Mouse (Mus musculus) midbrain, embryonic 13.5 days (tissue): Measurements from ENCODE around the gene Cetn4. TPM values are rescaled to one million over a fixed set of nuclear protein-coding genes. Genes with fewer than 3 reads are reported as not detected.

Experiments
- ATAC-seq: fragments of 200-750 bp; cut with Nextera tagmentation; 2 replicates; pipeline ENCODE4 v1.8.0; 2017; ENCODE audit warnings: mild to moderate bottlenecking, moderate TSS enrichment, moderate library complexity
- H3K27ac ChIP-seq: fragments of 300-500 bp; sonication (generic); 2 replicates; pipeline ENCODE4 v1.5.1; 2015; ENCODE audit warnings: inconsistent platforms, mild to moderate bottlenecking, moderate library complexity
- H3K27me3 ChIP-seq: fragments of 300-500 bp; sonication (generic); 2 replicates; pipeline ENCODE4 v1.6.1; 2015; ENCODE audit warnings: mild to moderate bottlenecking, inconsistent platforms
- H3K36me3 ChIP-seq: fragments of 300-500 bp; sonication (generic); 2 replicates; pipeline ENCODE4 v1.6.1; 2015; ENCODE audit warnings: mild to moderate bottlenecking, inconsistent platforms
- H3K4me1 ChIP-seq: fragments of 300-500 bp; sonication (generic); replicated peaks from 2 replicates; pipeline ENCODE4 v1.6.1; 2015; ENCODE audit warnings: inconsistent platforms
- H3K4me2 ChIP-seq: fragments of 300-500 bp; sonication (generic); replicated peaks from 2 replicates; pipeline ENCODE4 v1.6.1; 2015; ENCODE audit warnings: moderate library complexity, mild to moderate bottlenecking, inconsistent platforms
- H3K4me3 ChIP-seq: fragments of 300-500 bp; sonication (generic); replicated peaks from 2 replicates; pipeline ENCODE4 v1.5.1; 2015; ENCODE audit warnings: mild to moderate bottlenecking, inconsistent platforms
- H3K9ac ChIP-seq: fragments of 300-500 bp; sonication (generic); replicated peaks from 2 replicates; pipeline ENCODE4 v1.6.1; 2015; ENCODE audit warnings: mild to moderate bottlenecking, inconsistent platforms
- H3K9me3 ChIP-seq: fragments of 300-500 bp; sonication (generic); 2 replicates; pipeline ENCODE4 v1.6.1; 2016; ENCODE audit warnings: mild to moderate bottlenecking, inconsistent platforms
- WGBS: fragments of 180-500 bp; shearing (Covaris S2); methylation state at CpG from one replicate; pipeline ENCODE4 v1.1.7; 2015; 5-methylcytosine and 5-hydroxymethylcytosine counted together
- polyA plus RNA-seq: library from polyadenylated mRNA; unstranded; fragments of >200 nt; fragmentation: Nextera tagmentation; extraction: Ambion mirVana; gene quantifications from 2 replicates; pipeline ENCODE4 v1.2.1, GENCODE M21; 2015

Cetn4 gene
- 2.6 and 3.1 TPM in 2 replicates for polyA plus RNA-seq

DNA sequence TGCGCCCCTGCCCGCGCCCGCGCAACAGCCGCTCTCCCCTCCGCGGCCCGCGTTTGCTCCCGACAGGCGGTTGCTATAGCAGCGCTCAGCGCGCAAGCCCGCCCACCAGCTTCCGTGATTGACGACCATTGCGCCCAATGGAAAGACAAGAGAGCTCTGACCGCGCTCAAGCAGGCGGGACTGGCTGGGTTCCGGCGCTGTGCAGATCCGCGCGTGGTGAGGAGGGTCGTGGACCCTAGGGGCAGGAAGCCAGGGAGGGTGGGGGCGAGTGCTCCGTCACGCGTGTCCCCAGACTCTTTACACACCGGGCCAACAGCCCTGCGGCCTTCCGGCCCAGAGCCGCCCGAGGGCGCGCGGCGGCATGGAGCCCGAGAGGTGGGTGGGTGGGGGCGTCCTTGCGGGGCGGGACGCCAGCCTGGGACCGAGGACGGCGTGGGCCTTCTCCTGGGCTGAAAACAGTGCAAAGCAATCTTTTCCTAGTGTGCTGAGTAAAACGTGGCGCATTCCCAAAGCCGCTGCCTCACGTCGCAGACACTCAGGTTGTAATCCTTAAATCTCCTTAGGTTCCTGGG, at the start of gene Cetn4, which contains the start of gene Bbs12:
Gene Cetn4 (minus strand): TSS at position 339 of the 572 bp plus-strand sequence.
Gene Bbs12 (plus strand): TSS at position 185 of the 572 bp plus-strand sequence.
- Histone ChIP-seq H3K27me3 (no peaks in the 10 kb centered on the region), H3K27ac (peak within 1 kb of the TSS; percentile 54), H3K9ac (peak within 1 kb of the TSS; percentile 86), H3K36me3 (no peaks in the 10 kb centered on the region), H3K4me3 (peak within 1 kb of the TSS; percentile 79), H3K4me1 (peaks cover 11% of the 10 kb centered on the region), H3K9me3 (no peaks in the 10 kb centered on the region), H3K4me2 (peak within 1 kb of the TSS; percentile 69)
- WGBS = 0% methylated on average over 52 of the region's 54 CpGs
- peak; percentile 100 for ATAC-seq

DNA sequence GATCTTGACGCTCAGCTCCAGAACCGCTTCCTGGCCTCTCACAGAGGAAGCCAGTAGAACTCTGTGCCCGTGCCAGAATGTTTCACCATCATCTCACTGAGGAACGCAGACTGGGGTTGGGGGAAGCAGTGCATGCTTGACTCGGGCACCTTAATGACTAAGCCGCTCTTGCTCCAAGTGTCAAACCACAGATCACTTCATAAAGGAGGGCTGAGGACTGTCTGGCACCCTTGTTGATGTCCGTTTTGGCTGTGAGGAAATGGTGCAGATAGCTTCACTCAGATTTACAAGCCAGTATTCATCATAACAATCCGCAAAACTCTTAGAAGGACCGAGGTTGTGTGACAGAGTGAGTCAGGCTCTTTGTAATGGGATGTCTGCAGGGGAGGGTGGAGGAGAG, 48.2 kb upstream of the Cetn4 start:
- H3K4me2 ChIP-seq = no peak overlapping the region
- WGBS = 91% methylated on average over 9 of the region's 9 CpGs
- no peak for ATAC-seq

DNA sequence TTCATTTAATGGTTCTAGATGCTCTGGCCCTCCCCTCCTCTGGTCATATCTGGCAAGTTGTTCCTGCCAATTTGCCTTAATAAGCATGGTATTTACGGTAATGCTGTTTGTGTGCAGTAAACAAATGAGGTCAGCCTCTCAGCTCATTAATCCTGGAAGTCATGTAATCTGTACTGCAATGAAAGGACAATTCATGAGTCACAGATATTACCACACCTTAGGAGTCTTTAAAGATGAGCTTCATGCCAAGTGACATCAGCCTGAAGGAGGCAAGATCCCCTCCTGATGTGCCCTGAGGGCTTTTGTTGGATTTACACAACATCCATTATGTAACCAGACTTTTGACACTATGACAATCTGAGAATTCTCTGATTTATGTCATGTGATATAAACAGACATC, 42.2 kb upstream of the Cetn4 start:
- Histone ChIP-seq H3K4me1 (no peaks in the 10 kb centered on the region), H3K36me3 (no peaks in the 10 kb centered on the region), H3K27ac (no peak overlapping the region), H3K4me2 (no peak overlapping the region), H3K27me3 (peaks cover 2% of the 10 kb centered on the region), H3K4me3 (no peak overlapping the region), H3K9ac (no peak overlapping the region), H3K9me3 (no peaks in the 10 kb centered on the region)
- 97% methylated on average over 1 of the region's 1 CpGs for whole genome bisulfite sequencing
- no peak for ATAC-seq

More for the DNA sequence above, 48.2 kb upstream of the Cetn4 start:
- no peaks in the 10 kb centered on the region for H3K9me3 ChIP-seq
- no peaks in the 10 kb centered on the region for H3K4me1 ChIP-seq
- no peak overlapping the region for H3K27ac ChIP-seq
- H3K9ac ChIP-seq = no peak overlapping the region
- no peak overlapping the region for H3K4me3 ChIP-seq
- H3K36me3 ChIP-seq = no peaks in the 10 kb centered on the region
- no peaks in the 10 kb centered on the region for H3K27me3 ChIP-seq

DNA sequence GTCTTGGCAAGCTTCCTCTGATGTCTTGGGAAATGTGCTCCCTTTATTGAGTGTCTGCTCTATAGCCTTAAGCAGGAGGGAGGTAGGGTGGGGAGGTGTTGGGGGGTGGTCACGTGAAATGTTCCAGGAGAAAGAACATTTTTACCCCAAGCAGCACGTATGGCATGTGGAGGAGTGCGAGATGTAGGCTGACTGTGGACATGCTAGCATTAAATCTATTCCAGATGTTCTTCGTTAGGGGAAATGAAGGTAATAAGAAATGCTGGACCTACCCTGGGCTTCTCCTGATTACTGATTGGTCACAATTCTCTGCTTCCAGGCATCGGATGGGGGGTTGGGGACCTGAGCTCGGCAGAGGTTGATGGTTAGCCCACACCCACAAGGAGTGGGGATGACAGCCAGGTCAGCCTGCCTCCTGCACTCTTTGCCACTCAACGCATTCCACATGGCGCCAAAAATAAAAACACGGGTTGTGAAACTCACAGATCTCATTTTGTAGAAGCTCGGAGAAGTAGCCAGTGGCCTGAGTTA, 41.5 kb upstream of the Cetn4 start:
- Histone ChIP-seq H3K4me3 (no peak overlapping the region), H3K4me2 (no peak overlapping the region), H3K27me3 (peaks cover 10% of the 10 kb centered on the region), H3K9me3 (no peaks in the 10 kb centered on the region), H3K9ac (no peak overlapping the region), H3K27ac (no peak overlapping the region), H3K4me1 (peaks cover 3% of the 10 kb centered on the region), H3K36me3 (no peaks in the 10 kb centered on the region)
- WGBS = 90% methylated on average over 10 of the region's 10 CpGs
- no peak for ATAC-seq

DNA sequence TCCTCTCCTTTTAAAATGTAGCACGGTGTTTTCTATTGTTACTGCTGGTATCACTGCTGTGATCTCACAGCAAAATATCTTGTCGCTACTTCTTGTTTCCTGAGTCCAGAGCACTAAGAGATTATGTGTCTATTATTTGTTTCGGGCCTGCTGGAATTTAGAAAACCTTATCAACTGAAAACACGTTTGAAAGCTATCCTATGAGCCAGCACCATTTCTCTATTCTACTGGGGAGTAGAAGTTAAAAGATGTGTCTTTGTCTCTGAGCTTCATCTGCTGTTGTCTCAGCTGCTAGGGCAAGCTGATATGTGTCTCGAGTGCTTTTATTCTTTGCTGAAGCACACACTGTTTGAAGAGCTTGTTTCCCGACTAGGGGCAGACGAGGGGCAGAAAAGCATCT, 37.9 kb upstream of the Cetn4 start:
- no peak for ATAC-seq
- 50% methylated on average over 7 of the region's 7 CpGs for WGBS
- Histone ChIP-seq H3K4me1 (peaks cover 15% of the 10 kb centered on the region), H3K27me3 (peaks cover 38% of the 10 kb centered on the region), H3K27ac (no peak overlapping the region), H3K9me3 (no peaks in the 10 kb centered on the region), H3K4me3 (no peak overlapping the region), H3K4me2 (no peak overlapping the region), H3K9ac (no peak overlapping the region), H3K36me3 (no peaks in the 10 kb centered on the region)

DNA sequence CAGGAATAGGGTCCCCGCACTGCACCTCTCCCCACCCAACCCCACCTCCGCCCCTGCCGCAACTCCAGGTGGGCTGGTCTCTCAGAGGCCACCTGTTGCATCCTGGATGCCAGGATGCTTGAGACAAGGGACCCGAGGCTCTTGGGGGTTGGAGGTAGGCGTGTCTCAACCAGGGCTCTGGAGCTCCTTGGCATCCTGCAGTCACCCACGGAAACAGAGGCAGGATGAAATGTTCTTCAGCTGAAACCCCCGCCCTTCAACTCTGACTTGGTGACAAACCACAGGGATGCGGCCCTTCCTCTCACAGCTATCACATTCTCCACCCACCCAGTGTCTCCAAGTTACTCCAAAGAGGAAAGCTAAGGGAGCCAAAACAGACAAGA, 36.6 kb upstream of the Cetn4 start:
- no peak overlapping the region for H3K27ac ChIP-seq
- peak overlapping the region; percentile 100 for H3K4me2 ChIP-seq
- peak overlapping the region; percentile 76 for H3K9ac ChIP-seq
- peaks cover 38% of the 10 kb centered on the region for H3K27me3 ChIP-seq
- no peak; the same call in 1 of the 2 replicates for ATAC-seq
- 10% methylated on average over 8 of the region's 8 CpGs for WGBS
- no peaks in the 10 kb centered on the region for H3K9me3 ChIP-seq
- peak overlapping the region; percentile 70 for H3K4me3 ChIP-seq
- H3K4me1 ChIP-seq = peaks cover 15% of the 10 kb centered on the region
- no peaks in the 10 kb centered on the region for H3K36me3 ChIP-seq

DNA sequence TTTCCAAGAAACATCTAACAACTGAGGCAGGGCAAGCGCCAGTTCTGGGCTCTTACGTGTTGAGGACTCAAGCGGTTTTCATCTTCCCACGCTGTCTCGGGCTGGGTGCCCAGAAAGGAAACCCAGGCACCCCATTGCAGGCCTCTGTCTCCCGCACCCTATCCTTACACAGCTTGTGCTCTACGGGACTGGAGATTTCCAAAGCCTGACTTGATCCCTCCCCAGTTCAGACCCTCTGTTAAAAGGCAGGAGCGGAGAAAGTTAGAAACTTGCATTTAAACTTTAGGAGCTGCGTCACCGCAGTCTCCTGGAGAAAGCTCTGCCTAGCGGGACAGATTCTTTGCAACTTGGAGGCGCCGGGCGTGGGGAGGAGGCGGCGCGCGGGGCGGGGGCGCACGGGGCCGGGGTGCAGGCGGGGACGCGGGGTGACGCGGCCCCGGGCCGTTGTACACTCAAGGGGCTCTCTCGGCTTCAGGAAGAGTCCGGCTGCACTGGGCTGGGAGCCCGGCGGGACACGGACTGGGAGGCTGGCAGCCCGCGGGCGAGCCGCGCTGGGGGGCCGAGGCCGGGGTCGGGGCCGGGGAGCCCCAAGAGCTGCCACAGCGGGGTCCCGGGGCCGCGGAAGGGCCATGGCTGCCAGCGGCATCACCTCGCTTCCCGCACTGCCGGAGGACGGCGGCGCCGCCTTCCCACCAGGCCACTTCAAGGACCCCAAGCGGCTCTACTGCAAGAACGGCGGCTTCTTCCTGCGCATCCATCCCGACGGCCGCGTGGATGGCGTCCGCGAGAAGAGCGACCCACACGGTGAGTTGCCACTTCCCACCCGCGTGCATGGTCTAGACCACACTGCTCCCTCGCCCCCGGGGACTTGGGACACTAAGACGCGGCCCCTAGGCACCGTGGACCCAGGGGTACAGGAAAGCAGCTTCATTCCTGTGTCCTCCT, 36.0 kb upstream of the Cetn4 start, which contains the start of gene Fgf2:
Gene Fgf2 (plus strand): TSS at position 126 of the 945 bp plus-strand sequence.
- H3K4me2 ChIP-seq = peak within 1 kb of the TSS; percentile 100
- WGBS = under 1% methylated on average over 74 of the region's 75 CpGs
- H3K36me3 ChIP-seq = no peaks in the 10 kb centered on the region
- H3K4me1 ChIP-seq = peaks cover 15% of the 10 kb centered on the region
- no peaks in the 10 kb centered on the region for H3K9me3 ChIP-seq
- peak; percentile 81 for ATAC-seq
- H3K27ac ChIP-seq = no peak within 1 kb of the TSS
- peak within 1 kb of the TSS; percentile 70 for H3K4me3 ChIP-seq
- H3K9ac ChIP-seq = peak within 1 kb of the TSS; percentile 76
- peaks cover 38% of the 10 kb centered on the region for H3K27me3 ChIP-seq

DNA sequence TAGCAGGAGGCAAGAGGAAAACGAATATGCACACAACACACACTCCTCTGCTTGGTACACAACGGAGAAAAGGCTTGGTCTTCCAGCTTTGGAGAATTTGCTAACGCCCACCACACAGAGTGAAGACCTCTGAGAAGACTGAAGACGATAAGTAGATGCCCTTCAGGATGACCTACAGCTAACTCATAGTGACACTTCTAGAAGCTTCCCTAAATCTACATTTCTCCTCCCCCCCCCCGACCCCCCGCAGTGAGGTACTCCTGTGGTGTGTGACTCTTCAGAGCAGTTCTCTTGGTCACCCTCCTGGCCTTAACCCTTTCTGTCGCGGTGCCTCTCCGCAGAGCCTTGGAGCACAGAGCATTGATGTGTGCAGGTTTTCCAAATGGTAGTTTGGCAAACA, 35.2 kb upstream of the Cetn4 start:
- H3K36me3 ChIP-seq = no peaks in the 10 kb centered on the region
- no peak overlapping the region; the same call in 1 of the 2 replicates for H3K9ac ChIP-seq
- peak overlapping the region; percentile 100 for H3K4me2 ChIP-seq
- H3K27ac ChIP-seq = no peak overlapping the region
- H3K4me3 ChIP-seq = peak overlapping the region; percentile 70; the same call in 1 of the 2 replicates
- no peaks in the 10 kb centered on the region for H3K9me3 ChIP-seq
- H3K4me1 ChIP-seq = peaks cover 15% of the 10 kb centered on the region
- WGBS = 34% methylated on average over 9 of the region's 9 CpGs
- peaks cover 38% of the 10 kb centered on the region for H3K27me3 ChIP-seq
- ATAC-seq = no peak

DNA sequence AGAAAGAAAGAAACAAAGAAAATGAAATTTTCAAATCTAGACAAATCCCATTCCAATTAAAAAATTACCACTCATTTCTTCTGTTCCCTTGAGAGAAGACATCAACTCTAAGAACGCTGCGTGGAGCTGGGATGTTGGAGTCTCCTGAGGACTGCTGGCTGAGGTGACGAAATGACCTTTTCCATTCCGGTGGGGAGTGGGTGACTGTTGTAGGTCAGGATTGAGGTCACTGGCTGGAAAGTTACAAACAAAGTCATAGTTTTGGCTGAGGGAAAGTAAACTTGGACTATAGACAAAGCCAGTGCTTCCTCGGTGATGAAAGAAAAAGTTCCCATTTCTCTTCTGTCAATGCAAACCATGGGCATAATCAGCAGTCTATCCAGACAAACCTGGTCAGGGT, 30.3 kb upstream of the Cetn4 start:
- H3K9ac ChIP-seq = no peak overlapping the region
- no peaks in the 10 kb centered on the region for H3K9me3 ChIP-seq
- peaks cover 16% of the 10 kb centered on the region for H3K27me3 ChIP-seq
- H3K27ac ChIP-seq = no peak overlapping the region
- peaks cover 1% of the 10 kb centered on the region for H3K4me1 ChIP-seq
- no peak overlapping the region for H3K4me3 ChIP-seq
- no peaks in the 10 kb centered on the region for H3K36me3 ChIP-seq
- no peak for ATAC-seq
- 81% methylated on average over 5 of the region's 5 CpGs for WGBS
- no peak overlapping the region for H3K4me2 ChIP-seq

DNA sequence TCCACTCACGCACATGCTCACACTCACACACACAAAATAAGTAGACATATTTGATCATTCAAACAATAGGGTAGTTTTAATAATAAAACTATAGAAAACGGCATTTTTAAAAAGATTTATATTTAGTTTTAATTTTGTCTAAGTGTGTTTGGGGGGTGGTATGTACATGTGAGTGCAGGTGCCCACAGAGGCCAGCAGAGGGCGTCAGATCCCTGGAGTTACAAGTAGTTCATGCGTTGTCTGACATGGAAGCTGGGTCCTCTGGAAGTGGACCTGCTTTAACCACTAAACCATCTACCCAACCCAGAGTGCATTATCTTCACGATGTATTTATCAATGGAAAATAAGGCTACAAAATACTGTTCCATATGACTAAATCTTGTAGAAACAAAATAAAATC, 28.6 kb upstream of the Cetn4 start:
- H3K4me2 ChIP-seq = no peak overlapping the region
- no peak overlapping the region for H3K4me3 ChIP-seq
- H3K9me3 ChIP-seq = no peaks in the 10 kb centered on the region
- WGBS = 66% methylated on average over 5 of the region's 5 CpGs
- no peaks in the 10 kb centered on the region for H3K4me1 ChIP-seq
- H3K36me3 ChIP-seq = no peaks in the 10 kb centered on the region
- no peak overlapping the region for H3K27ac ChIP-seq
- H3K9ac ChIP-seq = no peak overlapping the region
- H3K27me3 ChIP-seq = 0 out of 2 replicates have a peak, but pooled peaks cover 3% of the 10 kb centered on the region
- no peak for ATAC-seq

DNA sequence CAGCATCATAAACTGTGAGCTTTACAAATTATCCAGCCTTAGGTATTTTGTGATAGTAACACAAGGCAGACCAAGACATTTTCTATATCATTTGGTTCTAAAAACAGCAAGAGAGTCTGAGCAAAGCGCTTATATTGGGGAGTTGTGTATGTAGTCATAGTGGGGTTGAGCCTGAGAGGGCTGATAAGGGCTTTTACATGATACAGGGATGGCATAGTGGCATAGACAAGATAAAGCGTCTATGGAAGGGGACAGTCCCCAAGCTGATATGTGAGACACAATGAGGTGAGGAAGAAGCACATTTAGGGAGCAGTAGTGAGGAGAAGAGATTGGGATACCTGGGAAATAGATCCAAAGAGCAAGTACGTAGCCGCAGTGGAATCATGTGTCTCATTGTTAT, 21.5 kb upstream of the Cetn4 start:
- Histone ChIP-seq H3K36me3 (no peaks in the 10 kb centered on the region), H3K27me3 (no peaks in the 10 kb centered on the region), H3K9ac (no peak overlapping the region), H3K27ac (no peak overlapping the region), H3K4me1 (no peaks in the 10 kb centered on the region), H3K4me2 (no peak overlapping the region), H3K4me3 (no peak overlapping the region), H3K9me3 (no peaks in the 10 kb centered on the region)
- ATAC-seq = no peak
- WGBS = 94% methylated on average over 4 of the region's 4 CpGs

DNA sequence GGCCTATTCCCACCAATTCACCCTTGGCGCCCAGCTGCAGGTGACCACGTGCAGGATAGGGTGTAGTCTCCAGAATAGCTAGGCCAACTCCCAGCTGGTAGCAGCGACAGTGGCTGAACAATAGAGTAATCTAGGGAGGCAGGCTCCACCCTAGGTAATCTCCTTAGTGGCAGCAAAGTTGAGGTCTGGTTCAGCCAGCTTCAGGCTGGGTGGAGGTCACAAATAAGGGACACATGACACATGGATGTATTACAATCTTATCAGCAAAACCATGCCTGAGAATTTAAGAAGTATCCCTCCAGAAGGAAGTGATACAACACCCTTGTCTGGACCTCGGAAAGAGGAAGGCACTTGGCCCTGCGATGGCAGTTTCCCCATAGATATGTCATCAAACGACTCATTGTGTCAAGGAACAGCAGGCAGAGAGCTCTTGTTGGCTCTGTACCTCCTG, 19.5 kb upstream of the Cetn4 start:
- no peak for ATAC-seq
- H3K36me3 ChIP-seq = no peaks in the 10 kb centered on the region
- 72% methylated on average over 6 of the region's 6 CpGs for WGBS
- H3K9me3 ChIP-seq = no peaks in the 10 kb centered on the region
- H3K27ac ChIP-seq = no peak overlapping the region
- H3K4me1 ChIP-seq = no peaks in the 10 kb centered on the region
- no peak overlapping the region for H3K4me2 ChIP-seq
- no peak overlapping the region for H3K4me3 ChIP-seq
- no peaks in the 10 kb centered on the region for H3K27me3 ChIP-seq
- H3K9ac ChIP-seq = no peak overlapping the region
